Mouse (Mus musculus) ovary, adult 18-20 months (tissue): ENCODE data around the gene C1qtnf6.

ENCODE experiments used
- DNase-seq: peaks from one replicate; pipeline ENCODE4 v3.0.0; 2022; ENCODE audit warnings: low spot score, mixed read lengths

The C1qtnf6 gene

GRCm38 (mm10) chr15:78480111-78480510 is 51.1 kb downstream of the C1qtnf6 start:
- no peak for DNase-seq

- no peak for DNase-seq
Observed at GRCm38 (mm10) chr15:78479470-78479869, 51.7 kb downstream of the C1qtnf6 start.

- no peak for DNase-seq
Observed at GRCm38 (mm10) chr15:78478073-78478472, 53.1 kb downstream of the C1qtnf6 start.

- no peak for DNase-seq
Observed at GRCm38 (mm10) chr15:78476878-78477277, 54.3 kb downstream of the C1qtnf6 start.

GRCm38 (mm10) chr15:78475604-78476031 is 55.6 kb downstream of the C1qtnf6 start:
- no peak for DNase-seq

GRCm38 (mm10) chr15:78473442-78473841 is 57.8 kb downstream of the C1qtnf6 start:
- no peak for DNase-seq
